Mouse (Mus musculus) ovary, postnatal 36 days (tissue): ENCODE measurements around the gene Cbx7.

Experiments
- DNase-seq: peaks from one replicate; pipeline ENCODE4 v3.0.0; 2022; ENCODE audit warnings: low spot score, mixed read lengths

Gene Cbx7

DNA sequence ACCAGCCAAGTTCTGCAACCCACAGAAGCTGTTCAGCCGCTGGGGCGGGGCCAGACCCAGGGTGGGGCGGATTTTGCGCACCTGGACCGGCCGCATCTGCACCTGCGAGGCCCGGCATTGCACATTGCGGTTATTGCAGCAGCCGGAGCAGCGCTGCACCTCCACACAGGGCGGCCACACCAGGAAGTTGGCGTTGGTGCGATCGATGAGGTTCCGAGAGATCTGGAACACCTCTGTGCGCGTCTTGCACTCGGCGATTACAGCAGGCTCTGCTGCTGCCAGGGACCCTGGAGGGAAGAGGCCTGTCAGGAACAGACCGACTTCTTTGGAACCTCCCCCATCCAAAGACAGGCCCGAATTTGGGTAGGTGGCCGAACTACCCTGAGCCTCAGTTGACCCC, 30.7 kb upstream of the Cbx7 start:
- no peak for DNase-seq

DNA sequence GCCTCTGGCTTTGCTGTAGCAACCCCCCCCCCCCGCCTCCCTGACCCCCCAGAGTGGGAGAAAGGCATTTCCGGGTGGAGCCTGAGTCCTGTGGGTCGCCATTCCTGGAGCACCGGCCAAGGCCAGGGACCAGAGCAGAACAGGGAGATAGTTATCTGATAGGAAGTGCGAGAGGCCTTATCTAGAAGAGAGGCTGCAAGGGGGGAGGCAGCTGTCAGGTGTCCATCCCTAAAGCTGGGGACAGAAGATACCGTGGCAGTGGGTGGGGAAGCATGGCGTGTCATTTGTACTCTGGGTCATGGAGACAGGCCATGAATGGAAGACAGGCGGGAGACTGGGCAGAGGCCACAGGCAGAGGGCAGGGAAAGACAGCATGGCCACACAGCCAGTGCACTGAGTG, 29.8 kb upstream of the Cbx7 start:
- no peak for DNase-seq

DNA sequence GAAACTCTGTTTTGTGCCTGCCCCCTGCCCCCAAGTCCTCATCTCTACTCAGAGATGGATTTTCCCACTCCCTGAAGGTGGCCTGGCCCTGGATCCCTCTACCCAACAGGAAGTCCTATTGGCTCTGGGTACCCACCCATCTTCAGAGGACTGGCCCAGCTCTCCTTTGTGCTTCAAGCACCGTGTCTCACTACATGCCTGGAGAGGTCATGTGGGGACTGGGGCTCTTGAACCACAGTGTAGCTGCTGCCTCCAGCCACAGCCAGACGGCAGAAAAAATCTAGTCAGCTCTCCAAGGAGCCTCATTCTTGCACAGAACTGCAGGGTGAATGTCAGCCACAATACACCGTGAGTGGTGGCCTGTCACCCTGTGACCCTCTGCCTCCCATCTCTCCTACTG, 27.1 kb upstream of the Cbx7 start:
- DNase-seq = no peak

DNA sequence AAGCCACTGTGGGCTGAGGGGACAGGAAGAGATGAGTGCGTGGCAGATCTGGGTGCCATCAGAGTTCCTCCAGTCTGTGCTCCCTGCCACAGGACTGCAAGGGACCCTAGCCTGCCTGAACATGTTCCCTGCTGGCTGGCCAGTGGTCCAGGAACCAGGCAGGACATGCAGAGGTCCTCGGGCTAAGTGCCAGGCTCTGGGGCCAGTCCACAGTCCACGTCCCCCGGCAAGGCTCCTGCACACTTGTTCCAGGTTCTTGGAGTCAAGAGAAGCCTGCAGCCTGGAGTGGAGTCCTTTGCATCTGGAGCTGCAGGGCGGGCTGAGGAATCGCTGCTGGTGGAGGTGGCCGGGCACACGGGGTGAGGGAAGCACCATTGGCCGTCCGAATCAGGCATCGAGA, 25.9 kb upstream of the Cbx7 start:
- no peak for DNase-seq

DNA sequence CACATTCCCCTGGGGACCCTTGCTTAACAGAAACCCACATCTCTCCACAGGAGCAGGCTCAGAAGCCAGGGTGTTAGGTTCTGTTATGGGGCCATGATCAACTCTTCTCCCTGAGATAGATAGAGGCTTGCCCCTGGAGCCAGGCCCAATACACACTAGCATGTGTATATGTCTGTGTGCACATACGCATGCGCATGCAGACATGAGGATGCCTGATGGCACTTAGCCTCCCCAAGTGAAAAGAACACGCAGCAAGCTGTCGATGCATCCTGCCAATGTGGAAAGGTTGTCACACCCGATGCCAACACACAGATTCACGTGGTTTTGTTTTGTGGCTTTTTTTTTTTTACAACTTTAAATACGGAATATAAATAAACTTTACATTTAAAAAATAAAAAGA, 24.6 kb upstream of the Cbx7 start:
- DNase-seq = no peak

DNA sequence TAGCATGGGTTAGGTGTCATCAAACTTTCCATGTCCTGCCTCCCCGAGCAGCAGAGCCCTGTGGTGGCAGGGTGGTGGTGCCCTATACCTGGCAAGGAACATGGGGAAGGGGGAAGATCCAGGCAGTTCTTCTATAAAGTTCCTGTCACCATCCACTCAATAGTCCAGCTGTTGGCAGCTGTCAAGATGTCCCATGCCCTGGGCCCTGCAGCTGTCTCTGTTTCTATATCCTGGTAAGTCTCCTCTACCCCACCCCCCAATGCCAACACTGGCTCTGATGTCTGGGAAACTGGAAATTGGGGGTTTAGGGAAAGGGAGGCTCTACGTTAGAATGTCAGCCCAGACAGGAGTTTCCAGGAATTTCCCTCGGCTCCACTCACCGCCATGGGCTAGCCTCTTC, 23.6 kb upstream of the Cbx7 start:
- no peak for DNase-seq

DNA sequence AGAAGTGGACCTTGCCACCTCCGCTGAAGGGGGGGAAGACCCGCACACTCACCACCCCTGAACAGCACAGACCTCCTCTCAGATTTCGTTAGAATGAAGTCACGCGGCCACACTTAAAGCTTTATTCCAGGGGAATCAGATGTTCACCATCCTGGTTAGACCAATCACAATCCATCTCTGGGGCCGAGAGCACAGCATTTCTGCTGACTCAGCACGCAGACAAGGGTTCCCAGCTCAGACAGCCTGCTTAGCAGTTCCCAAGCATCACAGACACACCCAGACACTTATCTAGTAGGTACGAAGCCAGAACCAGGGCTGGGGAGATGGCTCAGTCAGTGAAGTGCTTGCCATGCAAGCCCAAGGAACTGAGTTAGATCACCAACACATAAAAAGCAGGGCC, 15.3 kb upstream of the Cbx7 start:
- no peak for DNase-seq

DNA sequence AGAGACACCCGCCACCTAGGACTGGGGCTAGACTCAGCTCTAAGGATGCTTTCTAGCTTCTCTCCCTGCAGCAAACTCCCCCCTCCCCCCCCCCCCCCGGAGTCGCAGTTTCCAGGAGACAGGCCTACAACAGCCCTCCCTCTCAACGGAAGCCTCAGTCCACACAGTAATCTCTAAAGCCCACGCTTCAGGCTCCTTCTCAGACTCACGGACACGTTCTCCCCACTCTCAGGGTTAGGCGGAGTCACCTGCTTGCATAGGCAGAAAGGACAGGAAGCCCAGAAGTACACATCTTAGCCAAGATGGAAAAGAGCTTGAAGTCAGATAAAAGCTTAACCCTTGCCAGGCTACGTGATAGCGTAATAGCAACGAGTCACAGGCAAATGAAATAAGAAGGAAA, 14.6 kb upstream of the Cbx7 start:
- no peak for DNase-seq

DNA sequence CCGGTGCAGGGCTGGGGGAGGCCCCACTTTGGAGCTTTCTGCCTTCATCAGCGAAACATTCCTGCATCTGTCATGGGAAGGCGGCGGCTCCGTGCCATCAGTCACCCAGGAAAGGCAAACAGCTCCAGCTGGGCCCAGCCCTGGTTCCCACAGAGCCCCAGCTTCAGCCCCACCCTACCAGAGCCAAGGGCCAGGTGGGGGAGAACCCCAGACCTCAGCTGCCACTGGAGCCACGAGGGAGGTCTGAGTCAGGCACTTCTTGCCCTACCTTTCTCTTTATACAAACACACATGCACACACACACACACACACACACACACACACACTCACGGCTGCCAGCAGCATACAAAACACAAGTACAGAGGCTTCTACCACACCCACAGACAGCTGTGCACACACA, 13.2 kb upstream of the Cbx7 start:
- DNase-seq = no peak

DNA sequence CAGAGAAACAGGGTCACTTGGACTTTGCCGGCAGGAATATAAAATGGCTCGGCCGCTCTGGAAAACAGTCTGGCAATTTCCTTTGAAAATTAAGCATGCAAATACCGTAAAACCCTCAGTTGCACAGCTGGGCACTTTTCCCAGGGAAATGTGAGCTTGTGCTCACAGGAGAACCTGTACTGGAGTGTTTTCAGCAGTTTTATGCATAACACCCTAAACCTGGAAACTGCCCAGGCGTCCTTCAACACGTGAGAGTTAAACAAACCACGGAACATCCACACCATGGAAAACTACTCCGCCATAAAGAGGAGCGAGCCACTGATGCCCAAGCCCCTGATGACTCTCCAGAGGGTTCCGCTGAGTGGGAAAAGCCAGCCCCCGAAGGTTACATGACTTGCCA, 9.8 kb upstream of the Cbx7 start:
- DNase-seq = no peak

DNA sequence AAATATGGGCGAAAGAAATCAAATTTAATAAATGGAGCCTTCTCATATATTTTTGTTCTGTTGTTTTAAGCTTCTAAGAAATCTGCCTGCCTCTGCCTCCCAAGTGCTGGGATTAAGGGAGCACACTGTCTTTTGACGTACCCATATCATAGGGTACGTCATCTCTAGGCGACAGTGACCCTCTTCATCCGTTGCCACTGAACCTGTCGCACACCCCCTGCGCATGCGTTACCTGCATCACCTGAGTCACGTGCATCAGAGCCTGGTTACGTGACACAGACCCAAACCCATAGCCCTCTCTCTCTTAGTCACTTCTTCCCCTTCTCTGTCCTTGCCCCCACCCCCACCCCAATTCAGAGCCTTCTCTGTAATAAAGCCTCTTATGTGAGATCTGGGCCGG, 1.3 kb upstream of the Cbx7 start:
- no peak for DNase-seq

DNA sequence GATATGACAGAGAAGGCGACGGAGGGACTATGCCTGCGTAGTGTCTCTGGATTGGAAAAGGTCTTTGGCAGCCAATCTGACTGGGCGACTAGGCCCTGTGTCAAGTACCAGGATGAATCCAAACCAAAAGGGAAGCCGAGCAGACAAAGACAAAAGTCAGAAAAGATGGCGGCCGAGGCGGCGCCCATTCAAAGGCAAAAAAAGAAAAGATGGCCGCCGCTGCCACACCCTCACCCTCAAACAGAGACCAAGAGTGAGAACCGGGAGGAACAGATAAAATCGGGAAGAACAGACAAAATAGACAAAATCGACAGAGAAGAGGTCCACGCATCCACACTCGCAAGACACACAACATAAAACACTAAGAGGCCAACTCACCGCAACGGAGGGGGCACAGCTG, 428 bp downstream of the Cbx7 start:
- no peak for DNase-seq

DNA sequence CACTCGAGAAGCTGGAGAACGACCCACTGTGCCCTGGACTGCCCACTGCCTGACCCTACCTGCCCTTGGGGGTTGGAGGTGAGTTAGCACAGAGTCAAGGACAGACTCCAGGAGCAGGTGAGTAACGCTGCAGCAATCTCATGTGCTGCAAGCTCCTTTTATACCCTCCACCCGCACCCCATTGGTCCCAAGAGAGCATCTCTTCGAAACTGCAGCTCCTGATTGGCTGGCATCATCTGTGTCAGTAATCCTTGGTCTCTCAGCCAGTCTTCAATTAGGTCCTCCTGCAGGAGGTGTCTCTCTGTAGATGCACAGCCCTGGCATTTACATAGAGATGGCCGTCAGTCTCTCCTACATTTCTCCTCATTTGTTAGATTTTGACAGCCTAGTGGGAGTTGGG, 3.6 kb downstream of the Cbx7 start:
- no peak for DNase-seq

DNA sequence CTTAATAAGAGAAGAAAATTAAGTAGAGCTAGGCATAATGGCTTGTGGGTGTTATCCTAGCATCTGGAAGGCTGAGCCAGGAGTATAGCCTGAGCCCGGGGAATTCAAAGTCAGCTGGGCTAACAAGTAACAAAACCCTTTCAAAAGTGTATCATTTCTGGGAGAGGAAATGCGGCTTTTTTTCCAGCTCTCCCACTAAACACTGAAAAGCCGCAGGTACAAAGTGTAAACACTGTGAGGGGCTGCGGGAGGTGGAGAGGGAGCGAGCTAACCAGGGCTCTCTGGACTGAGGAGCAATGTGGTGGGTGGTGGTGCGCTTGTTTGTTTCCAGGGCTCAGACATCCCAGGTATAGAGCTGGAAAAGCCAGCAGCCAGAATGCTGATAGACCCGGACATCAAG, 6.5 kb downstream of the Cbx7 start:
- DNase-seq = no peak

DNA sequence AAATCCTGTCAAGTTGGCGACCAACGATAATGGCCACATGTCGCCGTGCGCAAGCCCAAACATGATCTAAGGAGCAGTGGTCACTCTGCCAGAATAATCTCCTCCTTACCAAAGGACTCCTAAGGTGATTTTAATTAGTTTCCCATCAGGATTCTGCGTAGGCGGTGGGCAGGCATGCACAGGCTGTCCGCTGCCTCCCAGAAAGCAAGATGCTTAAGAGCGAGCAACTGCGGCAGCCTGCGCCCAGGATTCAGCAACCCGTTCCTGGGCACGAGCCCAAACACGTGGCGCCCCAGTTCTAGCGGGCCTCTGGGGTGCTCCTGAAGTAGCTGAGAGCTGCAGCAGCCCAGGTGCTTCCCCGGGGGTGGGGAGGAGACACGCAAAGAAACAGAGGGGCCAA, 8.3 kb downstream of the Cbx7 start:
- DNase-seq = no peak

DNA sequence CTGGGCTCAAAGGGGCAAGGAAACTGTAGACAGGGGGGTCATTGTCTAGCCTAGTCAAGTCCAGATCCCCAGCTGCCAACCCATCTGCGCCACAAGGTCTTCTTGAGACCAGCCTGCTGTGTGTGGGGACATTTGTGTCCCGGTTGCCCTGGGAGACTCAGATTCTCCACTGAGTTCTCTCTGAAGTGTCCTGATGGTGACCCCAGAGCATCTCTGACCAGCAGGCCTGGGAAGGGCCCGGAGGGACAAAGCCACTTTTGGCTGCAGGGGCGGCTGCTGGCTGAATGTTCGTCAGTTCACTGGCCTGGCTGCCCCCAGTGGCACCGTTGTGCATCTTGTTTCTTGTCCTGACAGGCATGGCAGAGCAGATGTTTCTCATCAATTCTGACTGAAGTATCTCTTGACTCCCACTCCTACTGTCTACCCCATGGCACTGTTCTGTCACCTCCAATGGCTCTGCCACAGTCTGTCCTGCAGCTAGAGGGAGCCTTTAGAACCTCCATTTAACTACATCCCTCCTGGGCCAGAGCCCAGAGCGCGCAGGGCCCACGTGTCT, 9.5 kb downstream of the Cbx7 start:
- DNase-seq = no peak

DNA sequence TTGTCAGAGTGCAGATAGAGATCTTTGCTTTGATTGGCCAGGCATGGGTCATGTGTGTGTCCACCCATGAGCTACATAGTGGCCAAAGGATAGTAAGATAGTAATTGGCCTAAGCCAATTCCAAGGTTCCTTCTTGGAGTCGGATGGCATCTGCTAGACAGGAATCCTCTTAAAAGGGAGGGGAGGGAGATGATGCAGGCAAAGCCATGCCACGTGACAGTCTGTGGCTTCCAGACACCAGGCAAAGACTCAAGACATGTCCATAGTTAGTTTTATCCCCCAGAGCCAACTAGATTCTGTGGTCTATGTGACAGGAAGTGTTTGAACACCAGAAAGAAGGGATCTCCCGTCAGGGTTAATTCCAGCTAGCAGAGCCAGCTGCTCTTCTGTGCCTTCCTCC, 12.5 kb downstream of the Cbx7 start:
- DNase-seq = no peak

DNA sequence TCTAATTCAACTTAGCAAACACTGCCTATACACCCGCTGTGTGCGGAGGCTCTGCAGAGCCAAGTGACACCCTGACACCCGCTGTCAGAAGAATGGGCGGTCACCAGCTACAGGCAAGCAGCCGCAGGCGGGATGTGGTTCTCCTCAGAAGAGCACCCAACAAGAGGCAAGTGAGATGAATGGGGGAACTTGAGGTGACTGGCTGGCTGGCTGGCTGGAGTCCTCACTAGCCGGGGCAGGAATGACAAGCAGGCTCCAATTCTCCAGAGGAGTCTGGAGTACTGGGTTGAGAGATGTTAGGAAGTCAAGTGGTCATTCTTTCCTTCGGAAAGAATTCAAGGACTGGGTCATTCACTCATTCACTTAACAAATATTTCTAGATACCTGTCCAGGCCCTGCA, 14.4 kb downstream of the Cbx7 start:
- DNase-seq = no peak

DNA sequence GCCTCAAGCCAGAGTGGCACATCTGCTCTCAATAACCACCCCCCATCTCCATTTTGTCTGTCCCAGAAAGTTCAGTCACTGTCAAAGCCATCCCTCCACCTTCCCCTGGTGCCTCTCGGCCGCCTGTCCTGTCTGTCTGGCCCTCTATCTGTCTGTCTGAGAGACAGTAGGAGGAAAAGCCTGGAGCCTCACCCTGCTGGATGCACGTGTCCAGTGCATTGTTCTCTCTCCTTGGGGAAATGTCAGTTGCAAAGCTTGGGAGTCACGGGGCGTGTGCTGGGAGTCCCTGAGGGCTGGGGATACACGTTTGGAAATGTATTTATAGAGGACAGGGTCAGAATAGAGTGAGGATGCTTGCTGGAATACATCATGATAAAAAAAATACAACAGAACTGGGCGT, 17.4 kb downstream of the Cbx7 start:
- DNase-seq = no peak

DNA sequence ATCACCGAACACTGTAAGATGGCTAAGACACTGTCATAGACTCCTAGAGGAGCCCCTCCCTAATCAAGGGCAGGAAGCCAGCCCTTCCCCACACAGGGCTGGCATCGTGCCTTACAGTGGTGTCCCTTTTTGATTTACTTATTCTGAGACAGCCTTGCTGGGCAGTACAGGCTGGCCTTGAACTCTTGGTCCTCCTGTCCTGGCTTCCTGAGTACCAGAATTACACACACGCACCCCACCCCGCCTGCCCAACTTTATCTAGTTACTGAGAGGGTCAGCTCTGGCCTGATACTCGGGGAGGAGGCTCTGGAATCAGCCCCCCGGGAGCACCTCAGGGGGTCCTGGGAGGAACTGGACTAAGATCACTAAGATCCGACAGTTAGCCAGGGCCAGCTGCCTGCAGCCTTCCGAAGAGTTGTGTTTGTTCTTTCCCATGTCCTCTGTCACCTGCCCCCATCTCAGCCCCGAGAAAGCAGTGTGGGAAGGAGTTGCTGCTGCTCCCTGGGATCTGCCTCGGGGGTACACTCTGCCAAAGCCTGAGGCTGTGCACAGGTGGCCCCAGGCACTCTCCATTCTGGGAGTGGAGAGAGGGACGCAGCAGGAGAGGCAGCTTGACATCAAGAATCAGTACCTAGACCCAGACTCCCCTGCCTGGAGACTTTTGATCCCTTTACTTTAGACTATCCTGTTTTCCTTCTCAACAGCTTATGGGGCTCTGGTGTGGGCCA, 18.3 kb downstream of the Cbx7 start:
- peak; percentile 66 for DNase-seq

DNA sequence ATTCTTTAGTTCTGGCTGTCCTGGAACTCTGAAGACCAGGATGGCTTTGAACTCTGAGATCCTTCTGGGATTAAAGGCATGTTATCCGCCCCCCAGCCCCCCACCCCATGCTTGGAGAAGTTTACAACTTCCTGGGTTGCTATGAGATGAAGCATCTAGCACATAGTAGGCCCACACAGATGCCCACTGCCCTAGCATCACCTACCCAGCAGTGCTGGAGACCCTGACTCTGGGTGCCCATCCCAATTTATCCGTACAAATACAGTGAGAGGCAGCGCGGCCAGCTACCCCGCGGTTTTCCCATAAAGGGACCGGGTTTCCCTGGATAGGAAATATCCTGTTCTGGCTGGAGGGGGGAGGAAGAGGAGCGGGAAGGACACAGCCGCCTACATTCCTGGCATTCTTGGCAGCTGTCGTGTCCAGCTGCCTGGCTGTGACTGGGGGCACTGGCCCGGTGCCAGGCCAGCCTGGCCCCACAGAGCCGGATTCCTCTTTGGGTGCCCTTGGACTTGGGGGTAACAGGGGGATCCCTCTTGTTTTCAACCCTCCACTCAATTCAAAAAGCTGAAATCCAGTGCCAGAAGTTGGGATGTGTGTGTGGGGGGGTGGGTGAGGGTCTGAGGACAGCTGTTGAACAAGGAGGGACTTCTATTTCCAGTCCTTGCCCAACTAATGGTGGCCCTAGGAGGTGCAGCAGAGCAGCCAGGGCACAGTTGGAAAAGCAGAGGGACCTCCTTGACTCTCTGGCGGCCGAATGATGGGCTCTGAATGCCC, 19.0 kb downstream of the Cbx7 start:
- DNase-seq = peak; percentile 61

DNA sequence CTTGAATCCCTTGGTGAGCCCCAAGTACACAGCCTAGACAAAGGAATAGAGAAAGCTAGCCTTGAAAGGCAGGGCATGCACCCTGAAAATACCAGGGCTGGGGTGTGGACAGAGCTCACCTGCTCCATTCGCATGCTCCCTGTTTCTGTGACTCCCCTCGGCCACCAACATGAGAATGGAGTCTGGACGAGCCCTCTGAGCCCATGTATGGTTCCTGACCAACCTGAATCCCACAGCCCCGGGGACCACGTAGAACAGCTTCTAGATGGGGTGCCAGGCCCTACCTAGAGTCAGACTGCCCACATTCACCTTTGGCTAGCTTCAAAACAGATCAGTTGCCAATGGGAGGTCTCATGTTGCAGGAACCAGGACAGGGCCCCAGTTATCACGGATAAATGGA, 19.7 kb downstream of the Cbx7 start:
- DNase-seq = no peak

DNA sequence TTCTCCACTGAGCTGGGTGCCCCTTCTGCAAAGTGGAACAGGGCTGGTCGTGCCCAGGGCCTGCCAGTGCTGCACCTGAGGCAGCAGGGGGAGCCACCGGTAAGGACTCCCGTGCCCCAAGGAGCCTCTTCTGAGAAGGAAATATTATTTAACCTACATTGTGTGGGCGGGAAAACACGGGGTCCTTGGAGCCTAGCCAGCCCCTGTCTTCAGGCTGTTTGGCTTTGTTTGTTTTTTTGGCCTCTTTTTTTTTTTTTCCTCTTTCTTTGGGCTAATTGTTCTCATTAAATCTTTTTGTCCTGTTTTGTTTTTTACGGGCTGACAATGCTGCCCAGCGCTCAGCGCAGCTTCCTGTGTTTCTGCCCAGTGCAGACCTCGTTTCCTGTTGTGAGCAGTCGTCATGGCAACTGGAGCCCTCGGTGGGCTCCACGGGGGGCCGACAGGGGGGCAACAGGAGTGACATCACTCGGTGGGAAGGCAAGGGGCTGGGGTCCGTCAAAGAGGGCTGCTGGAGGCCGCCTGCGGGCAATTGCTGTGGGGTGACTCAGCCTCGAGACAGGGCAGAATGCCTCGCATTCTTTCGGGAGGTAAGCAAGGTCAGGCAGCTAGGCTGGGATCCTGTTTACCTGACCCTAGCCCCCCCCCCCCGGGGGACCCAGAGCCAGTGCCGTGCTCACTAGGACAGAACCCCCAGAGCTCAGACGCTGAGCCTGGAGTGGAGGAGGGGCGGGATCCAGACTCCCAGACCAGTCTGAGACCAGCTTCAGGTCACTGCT, 20.5 kb downstream of the Cbx7 start:
- DNase-seq = peak; percentile 71
